Mouse (Mus musculus) stomach, embryonic 16.5 days (tissue): ENCODE results near the gene Unc93b1. TPM values are rescaled to one million over a fixed set of nuclear protein-coding genes. Genes with fewer than 3 reads are reported as not detected.

Experiments
- ATAC-seq: fragments of 200-750 bp; cut with Nextera tagmentation; 2 replicates; pipeline ENCODE4 v1.8.0; 2017; ENCODE audit warnings: moderate number of reproducible peaks, moderate TSS enrichment; ENCODE audit not compliant: insufficient read depth, low FRiP score
- H3K27ac ChIP-seq: fragments of 300-500 bp; sonication (generic); 2 replicates; pipeline ENCODE4 v1.5.1; 2014; ENCODE audit warnings: low read length
- H3K27me3 ChIP-seq: fragments of 300-500 bp; sonication (generic); 2 replicates; pipeline ENCODE4 v1.6.1; 2014; ENCODE audit warnings: low read length, control low read depth, mixed read lengths; ENCODE audit not compliant: control insufficient read depth, insufficient read depth
- H3K36me3 ChIP-seq: fragments of 300-500 bp; sonication (generic); 2 replicates; pipeline ENCODE4 v1.6.1; 2014; ENCODE audit warnings: low read length; ENCODE audit not compliant: control insufficient read depth, insufficient read depth
- H3K4me1 ChIP-seq: fragments of 300-500 bp; sonication (generic); 2 replicates; pipeline ENCODE4 v1.6.1; 2014; ENCODE audit warnings: low read length, control low read depth, mixed read lengths; ENCODE audit not compliant: control insufficient read depth, insufficient read depth
- H3K4me2 ChIP-seq: fragments of 300-500 bp; sonication (generic); 2 replicates; pipeline ENCODE4 v1.6.1; 2014; ENCODE audit warnings: low read depth, low read length, mixed read lengths
- H3K4me3 ChIP-seq: fragments of 300-500 bp; sonication (generic); replicated peaks from 2 replicates; pipeline ENCODE4 v1.5.1; 2014; ENCODE audit warnings: mild to moderate bottlenecking, low read length
- H3K9ac ChIP-seq: fragments of 300-500 bp; sonication (generic); 2 replicates; pipeline ENCODE4 v1.6.1; 2014; ENCODE audit warnings: low read length
- H3K9me3 ChIP-seq: fragments of 300-500 bp; sonication (generic); replicated peaks from 2 replicates; pipeline ENCODE4 v1.6.1; 2016; ENCODE audit warnings: low read length, control low read depth; ENCODE audit not compliant: control insufficient read depth
- WGBS: fragments of 180-500 bp; shearing (Covaris S2); extraction: QIAGEN DNeasy Blood & Tissue Kit; methylation state at CpG from one replicate; pipeline ENCODE4 v1.1.7; 2014; 5-methylcytosine and 5-hydroxymethylcytosine counted together
- polyA plus RNA-seq: library from polyadenylated mRNA; unstranded; fragments of >200 nt; fragmentation: Nextera tagmentation; extraction: Ambion mirVana; gene quantifications from 2 replicates; pipeline ENCODE4 v1.2.1, GENCODE M21; 2015

Unc93b1 gene
- polyA plus RNA-seq, 1 experiment from 2014 or later: 29.9 TPM

GRCm38 (mm10) chr19:3935896-3936850 lies 1.2 kb downstream of the Unc93b1 start:
- H3K4me3 ChIP-seq: peak overlapping the region; percentile 58
- H3K27ac ChIP-seq: peak overlapping the region; percentile 38
- WGBS: 8% methylated on average over 22 of the region's 22 CpGs
- H3K9ac ChIP-seq: peak overlapping the region; percentile 79
- peak overlapping the region; percentile 82 for H3K4me2 ChIP-seq
- peaks cover 16% of the 10 kb centered on the region for H3K4me1 ChIP-seq
- H3K27me3 ChIP-seq: no peaks in the 10 kb centered on the region
- no peak for ATAC-seq
- no peaks in the 10 kb centered on the region for H3K9me3 ChIP-seq
- H3K36me3 ChIP-seq: no peaks in the 10 kb centered on the region

- Histone ChIP-seq H3K27me3 (no peaks in the 10 kb centered on the region), H3K9me3 (no peaks in the 10 kb centered on the region), H3K27ac (no peak overlapping the region), H3K4me1 (peaks cover 3% of the 10 kb centered on the region; the same call in 1 of the 2 replicates), H3K4me3 (no peak overlapping the region), H3K9ac (no peak overlapping the region), H3K4me2 (no peak overlapping the region), H3K36me3 (no peaks in the 10 kb centered on the region)
- whole genome bisulfite sequencing: 76% methylated on average over 7 of the region's 7 CpGs
- no peak for ATAC-seq
Measured at GRCm38 (mm10) chr19:3942315-3942714, 7.3 kb downstream of the Unc93b1 start.

- Histone ChIP-seq H3K27me3 (no peaks in the 10 kb centered on the region), H3K4me3 (peak overlapping the region; percentile 23; the same call in 1 of the 2 replicates), H3K9me3 (no peaks in the 10 kb centered on the region), H3K36me3 (no peaks in the 10 kb centered on the region), H3K9ac (no peak overlapping the region), H3K4me1 (peaks cover 3% of the 10 kb centered on the region; the same call in 1 of the 2 replicates), H3K27ac (no peak overlapping the region), H3K4me2 (peak overlapping the region; percentile 39; the same call in 1 of the 2 replicates)
- peak; percentile 78 for ATAC-seq
- 23% methylated on average over 27 of the region's 27 CpGs for WGBS
Measured at GRCm38 (mm10) chr19:3942986-3943735, 8.2 kb downstream of the Unc93b1 start.

GRCm38 (mm10) chr19:3945872-3946564 lies 11.0 kb downstream of the Unc93b1 start:
- 28% methylated on average over 10 of the region's 10 CpGs for WGBS
- Histone ChIP-seq H3K4me3 (no peak overlapping the region), H3K9ac (no peak overlapping the region), H3K27ac (no peak overlapping the region), H3K36me3 (no peaks in the 10 kb centered on the region), H3K9me3 (no peaks in the 10 kb centered on the region), H3K4me1 (peaks cover 3% of the 10 kb centered on the region; the same call in 1 of the 2 replicates), H3K4me2 (no peak overlapping the region), H3K27me3 (no peaks in the 10 kb centered on the region)
- no peak; the same call in 1 of the 2 replicates for ATAC-seq

- ATAC-seq: peak; percentile 35; the same call in 1 of the 2 replicates
- 20% methylated on average over 2 of the region's 2 CpGs for WGBS
Measured at GRCm38 (mm10) chr19:3946715-3947114, 11.7 kb downstream of the Unc93b1 start.

GRCm38 (mm10) chr19:3947813-3948212 lies 12.8 kb downstream of the Unc93b1 start:
- Histone ChIP-seq H3K4me2 (no peak overlapping the region), H3K4me3 (no peak overlapping the region), H3K9me3 (no peaks in the 10 kb centered on the region), H3K36me3 (no peaks in the 10 kb centered on the region), H3K27ac (no peak overlapping the region), H3K9ac (no peak overlapping the region), H3K27me3 (no peaks in the 10 kb centered on the region), H3K4me1 (peaks cover 3% of the 10 kb centered on the region; the same call in 1 of the 2 replicates)
- WGBS: 84% methylated on average over 3 of the region's 3 CpGs
- ATAC-seq: no peak

More at GRCm38 (mm10) chr19:3946715-3947114, 11.7 kb downstream of the Unc93b1 start:
- Histone ChIP-seq H3K9ac (no peak overlapping the region), H3K27me3 (no peaks in the 10 kb centered on the region), H3K9me3 (no peaks in the 10 kb centered on the region), H3K4me1 (peaks cover 3% of the 10 kb centered on the region; the same call in 1 of the 2 replicates), H3K4me3 (no peak overlapping the region), H3K36me3 (no peaks in the 10 kb centered on the region), H3K27ac (no peak overlapping the region), H3K4me2 (no peak overlapping the region)

GRCm38 (mm10) chr19:3948546-3948945 lies 13.6 kb downstream of the Unc93b1 start:
- no peak overlapping the region for H3K9ac ChIP-seq
- H3K9me3 ChIP-seq: no peaks in the 10 kb centered on the region
- H3K27ac ChIP-seq: no peak overlapping the region
- no peak overlapping the region for H3K4me3 ChIP-seq
- no peak for ATAC-seq
- H3K36me3 ChIP-seq: no peaks in the 10 kb centered on the region
- 67% methylated on average over 14 of the region's 14 CpGs for WGBS
- H3K27me3 ChIP-seq: no peaks in the 10 kb centered on the region
- no peak overlapping the region for H3K4me2 ChIP-seq
- no peaks in the 10 kb centered on the region for H3K4me1 ChIP-seq

- no peaks in the 10 kb centered on the region for H3K4me1 ChIP-seq
- H3K4me3 ChIP-seq: no peak overlapping the region
- H3K27ac ChIP-seq: no peak overlapping the region
- no peaks in the 10 kb centered on the region for H3K27me3 ChIP-seq
- 72% methylated on average over 3 of the region's 3 CpGs for WGBS
- no peak overlapping the region for H3K9ac ChIP-seq
- H3K36me3 ChIP-seq: no peaks in the 10 kb centered on the region
- no peak for ATAC-seq
- no peak overlapping the region for H3K4me2 ChIP-seq
- no peaks in the 10 kb centered on the region for H3K9me3 ChIP-seq
Measured at GRCm38 (mm10) chr19:3950331-3950730, 15.3 kb downstream of the Unc93b1 start.
